Mouse (Mus musculus) layer of hippocampus, postnatal 14 days (tissue): ENCODE measurements around the gene Mef2b. TPM values are rescaled to one million over a fixed set of nuclear protein-coding genes. Genes with fewer than 3 reads are reported as not detected.

Experiments
- DNase-seq, 2 experiments: peaks; one replicate each; pipeline ENCODE4 v3.0.0; 2021 to 2022; ENCODE audit warnings: low spot score in 2 of 2, mixed read lengths in 1 of 2
- long read RNA-seq, 2 experiments: library from polyadenylated mRNA; stranded (forward); transcript quantifications; one replicate each; pipeline ENCODE4 v2.0.0; 2021
- total RNA-seq, 2 experiments: library from RNA; stranded (reverse); gene quantifications; 2 replicates each; pipeline ENCODE4 v1.2.3; 2021

Gene Mef2b
- total RNA-seq = under 1 TPM; 0.29 to 0.41 TPM
- long read RNA-seq, experiment 1, partial matches to known transcripts = 0 of 3 reads
- long read RNA-seq, experiment 1, other reads (novel, unspliced or antisense) = 3 of 3 reads
- long read RNA-seq, experiment 2, partial matches to known transcripts = 0 of 3 reads
- long read RNA-seq, experiment 2, other reads (novel, unspliced or antisense) = 3 of 3 reads

DNA sequence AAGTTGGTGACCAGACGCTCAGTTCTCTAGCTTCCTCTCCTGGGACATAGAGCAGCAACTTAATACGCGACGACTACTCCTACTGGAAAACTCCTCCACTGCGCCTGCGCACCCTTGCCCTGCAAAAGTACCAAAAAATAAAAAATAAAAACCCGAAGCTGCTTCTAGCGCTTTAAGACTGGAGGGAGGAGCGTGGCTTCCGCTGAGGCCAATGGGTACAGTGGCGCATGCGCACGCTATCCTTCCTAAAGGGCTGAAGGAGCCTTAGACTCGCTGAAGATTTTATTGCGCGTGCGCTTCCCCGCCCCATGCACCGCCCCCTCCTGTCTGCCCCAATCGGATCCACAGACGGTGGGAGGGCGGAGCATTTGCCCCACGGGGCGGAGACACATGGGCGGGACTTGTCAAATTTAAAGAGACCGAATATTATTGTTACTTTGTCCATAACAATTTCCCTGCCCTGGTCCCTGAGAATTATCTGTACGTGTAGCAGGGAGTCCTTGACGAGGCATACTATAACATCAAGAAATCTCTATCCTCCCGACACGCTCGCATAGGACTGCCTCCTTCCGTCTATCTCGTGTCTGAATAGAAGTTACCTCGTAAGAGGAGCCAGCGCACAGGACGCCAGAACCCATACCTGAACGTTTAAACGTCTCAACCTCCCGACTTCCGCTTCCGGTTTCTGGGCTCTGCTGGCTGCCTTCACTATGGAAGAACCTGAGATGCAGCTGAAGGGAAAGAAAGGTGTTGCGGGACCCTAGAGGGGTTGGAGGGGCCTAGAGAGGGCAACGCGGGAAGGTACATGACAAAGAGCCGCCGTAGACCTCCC is at the start of gene Mef2b, which contains the start of the genes Rfxank and Borcs8:
TSS of gene Mef2b (plus strand) at position 686 of the 832 bp plus-strand sequence.
TSS of gene Rfxank (minus strand) at position 129 of the 832 bp plus-strand sequence.
TSS of gene Borcs8 (plus strand) at position 474 of the 832 bp plus-strand sequence.
- peak; percentile 96 to 99 for DNase-seq

DNA sequence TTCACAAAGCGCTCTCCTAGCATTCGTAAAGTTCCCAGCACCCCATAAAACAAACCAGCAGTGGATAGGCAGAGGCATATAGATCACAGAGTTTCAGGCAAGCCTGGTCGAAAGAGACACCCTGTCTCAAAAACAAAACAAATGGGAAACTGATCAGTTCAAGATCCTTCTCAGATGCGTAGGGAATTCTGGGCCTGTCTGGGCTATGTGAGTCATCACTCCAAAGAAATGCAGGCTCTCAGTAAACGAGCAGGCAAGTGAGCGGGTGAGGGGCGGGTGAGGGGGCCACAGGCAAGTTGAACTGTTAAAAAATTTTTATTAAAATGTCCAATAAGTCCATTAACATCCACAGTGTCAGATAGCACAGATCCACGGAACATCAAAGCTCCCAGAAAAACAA is 46.7 kb upstream of the Mef2b start:
- DNase-seq = no peak

DNA sequence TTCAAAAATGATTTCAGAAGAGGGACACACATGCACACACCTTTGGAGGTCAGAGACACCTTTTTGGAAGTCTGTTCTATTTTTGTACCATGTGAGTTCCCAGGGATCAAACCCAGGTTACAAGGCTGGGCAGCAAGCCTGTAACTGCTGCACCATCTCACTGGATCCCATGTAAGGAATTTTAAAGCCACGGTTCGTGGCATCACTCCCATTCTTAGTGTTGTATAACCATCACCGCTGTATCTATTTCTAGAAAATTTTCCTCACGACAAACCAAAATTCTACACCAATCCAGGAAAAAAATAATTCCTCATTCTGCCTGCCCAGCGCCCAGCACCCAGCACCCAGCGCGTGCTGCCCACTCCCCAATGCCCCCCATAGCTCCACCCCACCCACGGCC is 40.2 kb upstream of the Mef2b start:
- DNase-seq = no peak

DNA sequence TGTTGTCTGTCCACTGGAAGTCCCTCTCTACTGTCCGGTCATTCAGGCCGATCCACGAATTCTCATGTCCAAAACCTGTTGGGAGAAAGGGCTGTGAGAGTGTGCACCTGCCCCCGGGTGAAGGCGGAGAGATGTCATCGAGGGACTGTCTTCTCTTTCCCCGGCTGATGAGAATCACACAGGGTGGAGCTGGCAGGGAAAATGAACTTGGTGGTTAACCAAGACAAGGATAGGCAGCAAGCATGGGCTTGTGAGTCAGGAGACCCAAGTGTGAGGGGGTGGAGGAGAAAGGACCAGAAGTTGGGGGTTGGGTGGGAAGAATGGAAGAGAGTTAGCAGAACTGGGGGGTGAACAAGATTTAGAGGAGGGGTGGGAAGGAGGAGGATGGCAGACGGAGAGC is 39.3 kb upstream of the Mef2b start:
- no peak for DNase-seq

DNA sequence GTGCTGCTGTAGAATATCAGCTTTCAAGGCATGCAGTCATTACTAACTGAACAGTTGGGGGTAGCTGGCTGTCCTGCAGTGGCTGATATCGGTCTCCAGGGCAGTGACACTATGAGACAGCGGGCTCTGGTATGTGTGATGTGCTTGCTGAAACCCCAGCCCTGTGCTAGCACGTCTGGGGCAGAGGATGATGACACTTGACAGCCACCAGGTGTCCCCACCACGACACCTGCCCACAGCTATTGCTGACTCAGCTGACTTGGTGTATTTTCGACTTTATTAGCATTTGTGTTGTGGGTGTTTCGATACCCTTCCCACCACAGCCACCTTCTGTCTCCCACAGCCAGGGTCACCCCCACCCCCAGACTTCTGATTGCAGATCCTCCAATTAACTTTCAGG is 35.0 kb upstream of the Mef2b start:
- no peak for DNase-seq

DNA sequence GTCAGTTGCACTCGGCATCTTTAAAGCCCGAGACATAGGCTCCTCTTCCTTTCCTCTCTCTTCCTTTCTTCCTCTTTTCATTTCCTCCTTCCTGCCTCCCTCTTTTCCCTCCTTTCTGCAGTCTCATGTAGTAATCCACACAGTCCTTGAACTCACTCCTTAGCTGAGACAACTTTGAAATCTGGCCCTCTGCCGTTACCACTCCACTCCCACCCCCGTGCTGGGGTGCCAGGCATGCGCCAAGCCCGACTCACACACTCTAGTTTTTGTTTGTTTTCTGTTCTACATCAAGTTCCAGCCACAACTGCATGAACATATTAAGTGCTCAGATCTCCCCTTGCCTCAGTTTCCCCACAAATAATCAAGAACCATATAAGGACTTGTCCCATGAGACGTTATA is 34.6 kb upstream of the Mef2b start:
- DNase-seq = no peak

DNA sequence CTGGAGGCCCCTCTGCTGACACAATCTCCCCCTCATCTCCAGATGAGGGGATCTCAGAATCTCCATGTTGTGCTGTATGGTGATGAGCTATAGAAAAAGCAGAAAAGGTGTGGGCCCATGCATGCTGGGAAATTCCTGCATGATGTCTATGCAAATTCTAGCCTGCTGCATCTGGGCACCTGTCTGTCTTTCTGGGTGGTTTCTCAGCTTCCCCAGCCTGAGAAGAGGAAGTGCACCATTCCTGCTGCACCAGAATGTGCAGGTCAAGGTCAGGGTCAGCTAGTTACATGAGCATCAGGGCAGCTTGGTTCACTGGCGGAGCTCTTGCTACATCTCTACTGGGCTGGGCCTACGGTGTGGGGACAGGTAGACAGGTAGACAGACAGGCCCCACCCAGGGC is 29.1 kb upstream of the Mef2b start:
- no peak for DNase-seq

DNA sequence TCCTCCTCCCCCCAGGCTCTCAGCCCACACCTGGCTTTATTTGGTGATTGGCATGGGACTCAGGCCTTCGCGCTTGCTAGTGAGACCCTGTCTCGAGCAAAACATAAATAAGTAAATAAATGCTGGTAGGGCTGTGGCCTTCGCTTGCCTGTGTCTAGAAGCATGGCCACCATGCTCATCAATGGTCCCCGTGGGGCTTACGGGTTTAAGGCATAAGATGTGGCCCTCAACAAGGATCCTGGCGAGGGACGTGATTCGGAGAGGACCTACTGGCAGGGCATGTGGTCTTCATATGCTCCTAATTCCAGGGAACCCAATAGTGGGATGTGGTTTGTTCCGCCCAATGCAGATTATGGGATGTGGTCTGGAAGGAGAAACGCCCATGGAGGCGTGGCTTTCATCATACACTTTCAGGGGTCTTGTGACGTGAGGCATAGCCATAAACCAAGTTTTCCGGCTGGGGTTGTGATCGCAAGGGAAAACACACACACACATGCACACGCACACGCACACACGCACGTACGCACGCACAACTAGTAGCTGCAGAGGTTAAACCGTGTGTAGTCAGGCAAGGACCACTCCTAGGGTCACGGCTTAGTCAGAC is 28.2 kb upstream of the Mef2b start:
- no peak for DNase-seq

DNA sequence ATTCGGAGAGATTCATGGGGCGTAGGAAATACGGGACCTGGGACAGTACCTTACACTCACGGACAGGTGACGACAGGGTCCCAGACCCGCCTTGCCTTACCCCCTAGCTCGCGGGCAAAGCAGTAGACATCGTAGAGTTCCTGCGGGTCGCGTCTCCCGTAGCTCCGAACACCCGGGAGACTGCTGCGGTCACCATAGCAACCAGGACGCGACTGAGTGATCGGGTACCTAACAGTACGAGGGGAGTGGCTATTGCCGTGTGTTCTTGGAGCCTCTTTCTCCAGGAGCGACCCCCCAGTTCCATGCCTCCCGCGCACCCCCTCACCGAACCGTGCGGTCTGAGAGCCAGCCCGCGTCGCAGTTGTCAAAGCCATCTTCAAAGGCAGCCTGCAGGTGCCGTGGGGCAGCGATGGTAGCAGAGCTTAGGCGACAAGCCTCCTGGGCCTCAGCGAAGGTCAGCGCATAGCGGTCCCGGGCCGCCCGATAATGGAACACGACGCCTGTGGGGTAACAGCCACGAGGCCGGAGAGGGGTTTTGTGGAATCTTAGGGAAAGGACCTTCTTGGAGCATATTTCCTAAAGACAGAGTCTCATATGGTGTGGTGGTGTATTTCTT is 27.0 kb upstream of the Mef2b start:
- no peak for DNase-seq

DNA sequence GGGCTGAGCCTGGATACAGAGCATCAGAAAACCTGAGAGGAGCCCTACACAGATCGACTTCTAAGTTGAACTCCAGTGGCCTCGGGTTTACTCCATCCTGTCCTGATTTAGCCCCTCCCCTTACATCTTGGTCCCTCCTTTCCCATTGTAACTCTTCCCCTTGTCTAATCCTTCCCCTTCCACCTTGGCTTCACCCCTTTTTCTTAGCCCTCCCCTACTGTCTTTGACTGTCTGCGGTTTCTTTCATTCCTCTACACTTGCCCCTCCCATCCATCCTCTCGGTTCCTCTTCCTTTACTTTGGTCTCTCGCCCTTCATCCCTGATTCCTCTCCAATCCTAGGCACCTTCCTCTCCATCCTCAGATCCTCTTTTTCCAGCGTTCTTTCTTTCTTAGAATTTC is 25.0 kb upstream of the Mef2b start:
- DNase-seq = no peak

DNA sequence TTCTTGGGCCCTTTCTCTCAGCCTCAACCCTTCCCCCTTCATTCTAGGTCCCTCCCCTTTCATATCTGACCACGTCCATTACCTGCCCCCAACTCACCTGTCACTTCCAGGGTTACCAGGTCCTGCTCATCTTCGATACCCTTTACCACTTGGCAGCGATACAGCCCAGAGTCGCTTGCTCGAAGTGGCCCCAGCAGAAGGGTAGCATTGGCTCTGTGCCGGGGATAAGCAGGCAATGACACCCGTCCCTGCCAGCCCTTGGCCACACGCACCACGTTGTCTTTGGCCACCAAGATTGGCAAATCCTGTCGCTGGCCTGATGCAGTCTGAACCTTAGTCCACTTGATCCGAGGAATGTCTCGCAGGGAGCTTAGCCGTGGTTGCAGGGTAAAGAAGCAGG is 24.6 kb upstream of the Mef2b start:
- DNase-seq = no peak

DNA sequence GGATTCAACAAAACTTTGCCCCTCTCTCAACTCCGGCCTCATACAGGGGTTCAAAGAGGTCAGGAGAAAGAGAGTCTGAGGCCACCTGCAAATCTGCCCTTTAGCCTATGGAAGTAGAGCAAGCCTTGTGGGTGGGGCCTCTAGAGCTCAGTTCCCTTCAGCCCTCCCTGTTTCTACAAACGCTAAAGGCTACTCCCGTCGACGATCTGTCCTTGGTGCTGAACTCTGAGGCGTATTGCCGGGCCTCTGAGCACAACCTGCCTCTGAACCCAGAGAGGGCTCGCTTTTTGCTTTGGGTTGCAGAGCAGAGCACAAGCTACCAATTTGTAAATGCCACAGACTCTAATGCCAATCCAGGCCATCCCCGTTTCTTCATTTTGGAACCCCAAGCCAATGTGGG is 21.9 kb upstream of the Mef2b start:
- no peak for DNase-seq

DNA sequence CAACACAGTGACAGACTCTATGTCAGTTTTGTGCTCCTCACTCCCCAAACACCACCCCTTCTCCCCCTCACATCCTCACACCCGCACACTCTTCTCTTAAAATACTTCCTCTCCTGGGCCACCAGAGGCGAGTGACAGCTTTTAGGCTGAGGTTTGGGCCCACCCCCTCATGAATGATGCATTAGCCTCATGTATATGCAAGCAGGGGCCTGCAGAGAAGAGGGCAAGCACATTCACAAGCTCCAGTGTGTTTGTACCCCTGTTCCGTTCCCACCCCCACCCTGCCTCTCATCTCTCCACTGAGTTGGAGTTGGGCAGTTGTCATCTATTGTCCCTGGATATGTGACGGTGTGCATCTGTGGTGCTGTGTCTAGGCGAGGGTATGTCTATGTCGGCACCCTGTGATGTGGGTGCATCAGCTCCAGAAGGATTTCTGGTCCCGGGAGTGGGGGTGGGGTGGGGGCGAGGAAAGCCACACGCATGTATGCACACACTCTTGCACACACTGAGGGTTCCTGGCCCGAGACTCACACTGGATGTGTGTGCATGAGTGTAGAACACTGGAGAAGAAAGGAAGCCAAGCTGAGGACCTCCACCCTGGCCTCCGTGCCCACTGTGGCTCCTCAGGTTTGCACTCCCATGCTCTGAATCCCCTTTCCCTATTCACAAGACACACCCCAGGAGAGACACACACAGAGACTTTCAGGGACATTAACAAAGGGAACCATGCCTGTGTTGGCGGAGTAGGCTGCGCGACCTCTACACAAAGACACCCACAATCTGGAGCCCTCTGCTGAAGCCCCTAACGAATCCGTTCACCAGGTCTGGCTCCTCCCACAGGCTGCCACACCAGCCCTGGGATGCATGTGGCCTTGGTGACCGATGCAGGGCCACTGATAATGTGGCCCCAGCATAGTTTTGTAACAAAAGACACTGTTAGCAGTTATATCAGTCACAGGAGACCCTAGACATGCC is 20.5 kb upstream of the Mef2b start:
- peak; percentile 55 to 78 for DNase-seq

DNA sequence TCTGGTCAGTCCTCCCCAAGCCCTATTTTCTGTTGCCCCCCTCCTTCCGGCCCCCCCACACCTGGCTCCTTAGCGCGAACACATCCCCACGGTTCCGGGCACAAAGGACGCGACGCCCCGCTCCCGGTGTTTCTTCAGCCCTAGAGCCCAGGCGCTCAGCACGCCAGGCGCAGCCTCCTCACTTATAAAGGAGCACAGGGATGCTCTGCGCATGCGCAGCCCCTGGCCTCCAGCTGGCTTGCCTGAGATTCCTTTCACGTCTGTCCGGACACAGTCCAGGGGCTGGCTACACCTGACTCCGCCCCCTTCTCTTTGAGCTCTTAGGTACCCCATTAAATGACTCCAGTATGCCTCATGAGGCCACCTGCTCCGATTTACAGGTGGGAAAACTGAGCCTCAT is 18.8 kb upstream of the Mef2b start, which contains the start of gene Ncan:
TSS of gene Ncan (minus strand) at position 207 of the 400 bp plus-strand sequence.
- DNase-seq = peak; percentile 92 to 93

DNA sequence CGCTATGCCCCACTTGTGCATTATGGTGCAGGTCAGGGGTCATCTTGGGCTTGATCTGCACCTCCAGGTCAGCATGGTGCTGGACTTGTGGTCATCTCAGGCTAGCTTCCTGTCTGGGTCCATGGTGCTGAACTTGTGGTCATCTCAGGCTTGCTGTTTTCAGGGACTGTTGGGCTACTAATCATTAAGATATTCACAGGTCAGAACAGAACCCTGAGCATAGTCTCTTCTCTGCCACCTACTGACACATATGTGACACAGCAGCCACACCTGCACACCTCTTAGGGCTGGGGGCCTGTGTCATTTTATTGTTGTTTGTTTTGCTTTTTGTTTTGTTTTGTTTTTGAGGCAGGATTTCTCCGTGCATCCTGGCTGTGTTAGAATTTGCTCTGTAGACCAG is 16.6 kb upstream of the Mef2b start:
- DNase-seq = no peak

DNA sequence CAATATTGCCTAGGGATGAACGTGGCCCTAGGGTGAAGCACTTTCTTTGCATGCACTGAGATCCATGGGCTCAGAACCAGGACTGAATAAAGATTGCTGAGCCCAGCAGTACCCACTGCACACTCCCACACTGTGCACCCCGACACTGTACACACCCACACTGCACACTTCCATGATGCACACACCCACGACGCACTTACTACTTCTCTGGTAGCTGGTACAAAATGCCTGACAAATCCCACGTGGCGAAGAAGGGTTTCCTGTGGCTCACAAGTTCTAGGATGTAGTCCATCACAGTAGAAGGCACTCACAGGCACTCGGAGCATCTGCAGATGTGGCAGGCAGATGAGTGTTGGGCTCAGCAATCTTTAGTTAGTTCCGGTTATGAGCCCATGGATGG is 14.5 kb upstream of the Mef2b start:
- DNase-seq = no peak

DNA sequence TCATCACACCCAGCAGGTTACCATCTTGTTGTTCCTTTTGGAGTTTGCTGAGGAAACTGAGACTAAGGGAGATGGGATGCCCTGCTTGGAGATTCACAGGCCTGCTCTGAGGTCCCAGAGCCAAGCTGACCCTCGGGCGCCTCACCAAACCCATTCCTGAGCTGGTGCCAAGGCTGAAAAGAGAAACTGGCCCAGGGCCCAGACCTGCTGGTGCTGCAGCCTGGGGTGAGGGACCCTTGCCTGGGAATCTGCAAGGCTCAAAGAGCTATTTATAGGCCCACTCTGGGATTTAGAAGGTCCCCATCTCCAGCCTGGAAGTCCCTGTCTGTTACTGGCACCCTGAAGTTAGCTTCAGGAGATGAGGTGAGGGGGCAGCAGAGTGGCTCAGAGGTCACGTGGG is 11.1 kb upstream of the Mef2b start:
- DNase-seq = peak; percentile 66 to 85

DNA sequence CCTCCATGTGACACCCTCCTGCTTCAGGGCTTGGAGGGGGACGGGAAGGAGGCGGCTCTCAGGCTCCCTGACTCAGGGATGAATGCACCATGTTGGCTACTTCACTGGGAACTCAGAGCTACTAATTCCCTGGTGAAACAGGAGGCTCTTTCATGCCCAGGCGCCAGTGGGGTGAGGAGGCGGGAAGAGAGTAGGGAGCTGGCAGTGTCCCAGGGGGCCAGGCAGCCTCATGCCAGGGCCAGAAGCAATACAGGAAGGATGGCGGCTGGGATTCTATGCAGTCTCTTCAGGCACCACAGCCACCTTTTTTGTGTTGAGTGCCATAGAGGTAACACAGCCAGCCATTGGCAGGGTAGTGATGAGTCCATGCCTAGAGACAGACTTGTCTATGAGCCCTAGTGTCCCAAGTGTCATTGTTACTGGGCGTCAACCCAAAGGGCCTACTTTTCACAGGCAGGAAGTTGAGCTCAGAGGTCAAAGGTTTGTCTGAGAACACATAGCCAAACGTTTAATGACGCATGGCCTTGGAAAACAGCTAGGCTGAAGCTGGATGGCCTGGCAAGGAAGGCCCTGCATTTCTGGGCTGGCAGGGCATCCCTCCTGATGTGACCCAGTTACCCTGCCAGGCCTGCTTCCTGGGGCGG is 10.1 kb upstream of the Mef2b start:
- peak; percentile 76 to 90 for DNase-seq

DNA sequence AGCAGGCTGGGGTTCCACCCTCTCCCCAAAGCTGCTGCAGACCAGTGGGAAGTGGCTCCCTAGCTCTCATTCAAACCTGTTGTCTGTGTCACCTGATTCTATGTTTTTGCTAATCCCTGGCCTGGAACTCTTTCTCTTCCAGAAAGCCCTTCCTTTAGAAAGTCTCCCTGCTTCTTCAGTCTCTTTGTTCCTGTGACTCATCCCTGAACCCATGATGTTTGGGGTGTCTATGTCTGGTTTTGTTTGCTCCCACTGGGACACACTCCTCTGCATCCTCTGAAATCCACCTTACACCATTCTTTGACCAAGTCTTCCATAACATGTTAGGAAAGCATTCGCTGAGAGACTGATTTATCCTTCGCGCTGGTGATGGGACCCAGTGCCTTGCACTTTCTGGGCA is 9.4 kb upstream of the Mef2b start:
- DNase-seq = no peak
